Mouse (Mus musculus) ES-E14 (cell line): ENCODE data around the gene Abhd10.

Source experiments
- CHD2 ChIP-seq: IDR thresholded peaks from 2 replicates; pipeline ENCODE4 v1.6.1; 2014; ENCODE audit warnings: mild to moderate bottlenecking, low read depth, low read length, inconsistent platforms
- HCFC1 ChIP-seq: IDR thresholded peaks from 2 replicates; pipeline ENCODE4 v1.6.1; 2012; ENCODE audit warnings: low read length, inconsistent platforms, borderline replicate concordance; ENCODE audit not compliant: insufficient read depth
- MAFK ChIP-seq: IDR thresholded peaks from 2 replicates; pipeline ENCODE4 v1.6.1; 2014; ENCODE audit warnings: mild to moderate bottlenecking, low read depth, low read length, inconsistent platforms; ENCODE audit not compliant: insufficient read depth
- ZC3H11A ChIP-seq: IDR thresholded peaks from 2 replicates; pipeline ENCODE4 v1.6.1; 2012; ENCODE audit warnings: low read depth, mild to moderate bottlenecking, inconsistent platforms, low read length, borderline replicate concordance
- ZNF384 ChIP-seq: IDR thresholded peaks from 2 replicates; pipeline ENCODE4 v1.6.1; 2012; ENCODE audit warnings: low read depth, low read length, inconsistent platforms

DNA sequence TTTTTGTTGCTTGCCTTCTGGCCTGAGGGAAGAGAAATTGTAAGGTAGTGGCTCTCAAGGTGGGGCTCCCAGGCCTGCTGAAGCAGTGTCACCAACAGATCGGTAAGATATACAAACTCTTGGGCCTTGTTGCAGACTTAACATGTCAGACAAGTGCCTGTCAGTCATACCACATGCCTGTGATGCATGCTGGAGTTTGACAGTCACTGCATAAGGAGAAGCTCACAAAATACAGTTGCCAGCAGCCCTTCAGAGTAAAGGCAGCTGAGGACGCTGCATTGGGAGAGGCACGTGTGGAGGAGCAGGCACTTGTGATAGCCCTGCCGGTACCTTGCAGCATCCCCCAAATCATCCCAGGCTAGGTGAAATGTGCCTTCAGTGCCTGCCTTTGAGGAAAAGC lies 24.5 kb downstream of the Abhd10 start:
- TF ChIP-seq HCFC1 (no peak), ZNF384 (no peak), MAFK (no peak), CHD2 (no peak), ZC3H11A (no peak)
